Mouse (Mus musculus) stomach, postnatal 0 days (tissue): ENCODE results near the gene Rps27rt. TPM values are rescaled to one million over a fixed set of nuclear protein-coding genes. Genes with fewer than 3 reads are reported as not detected.

Experiments
- ATAC-seq: fragments of 200-750 bp; cut with Nextera tagmentation; 2 replicates; pipeline ENCODE4 v1.8.0; 2017; ENCODE audit not compliant: low FRiP score, low TSS enrichment
- DNase-seq: peaks from one replicate; pipeline ENCODE4 v3.0.0-alpha.2; 2016; ENCODE audit warnings: low spot score
- H3K27ac ChIP-seq: fragments of 300-500 bp; sonication (generic); replicated peaks from 2 replicates; pipeline ENCODE4 v1.5.1; 2014; ENCODE audit warnings: mild to moderate bottlenecking, control low read depth
- H3K27me3 ChIP-seq: fragments of 300-500 bp; sonication (generic); 2 replicates; pipeline ENCODE4 v1.6.1; 2014; ENCODE audit warnings: low read length; ENCODE audit not compliant: control insufficient read depth, insufficient read depth
- H3K36me3 ChIP-seq: fragments of 300-500 bp; sonication (generic); 2 replicates; pipeline ENCODE4 v1.6.1; 2014; ENCODE audit warnings: low read length, mixed read lengths; ENCODE audit not compliant: control insufficient read depth, insufficient read depth
- H3K4me1 ChIP-seq: fragments of 300-500 bp; sonication (generic); replicated peaks from 2 replicates; pipeline ENCODE4 v1.6.1; 2014; ENCODE audit warnings: antibody characterized with exemption; ENCODE audit not compliant: control insufficient read depth, insufficient read depth
- H3K4me2 ChIP-seq: fragments of 300-500 bp; sonication (generic); replicated peaks from 2 replicates; pipeline ENCODE4 v1.6.1; 2014; ENCODE audit warnings: low read depth, mild to moderate bottlenecking, control low read depth, moderate library complexity
- H3K4me3 ChIP-seq: fragments of 300-500 bp; sonication (generic); 2 replicates; pipeline ENCODE4 v1.5.1; 2014; ENCODE audit warnings: low read depth, low read length, control low read depth
- H3K9ac ChIP-seq: fragments of 300-500 bp; sonication (generic); 2 replicates; pipeline ENCODE4 v1.6.1; 2014; ENCODE audit warnings: mild to moderate bottlenecking, low read length, control low read depth, mixed read lengths
- H3K9me3 ChIP-seq: fragments of 300-500 bp; sonication (generic); 2 replicates; pipeline ENCODE4 v1.6.1; 2016; ENCODE audit warnings: low read length; ENCODE audit not compliant: control insufficient read depth
- CTCF ChIP-seq: IDR thresholded peaks from 2 replicates; pipeline ENCODE4 v1.5.1; 2016; ENCODE audit warnings: antibody characterized with exemption, low read depth, mild to moderate bottlenecking, moderate library complexity
- EP300 ChIP-seq: optimal IDR thresholded peaks from 2 replicates; pipeline ENCODE3; 2016; ENCODE audit warnings: antibody characterized with exemption
- WGBS: fragments of 180-500 bp; shearing (Covaris S2); extraction: QIAGEN DNeasy Blood & Tissue Kit; methylation state at CpG from one replicate; pipeline ENCODE4 v1.1.7; 2014; 5-methylcytosine and 5-hydroxymethylcytosine counted together
- polyA plus RNA-seq: library from polyadenylated mRNA; unstranded; fragments of >200 nt; fragmentation: Nextera tagmentation; extraction: Ambion mirVana; gene quantifications from 2 replicates; pipeline ENCODE4 v1.2.1, GENCODE M21; 2015

Rps27rt gene
- polyA plus RNA-seq, 1 experiment from 2014 or later: 701 TPM

DNA sequence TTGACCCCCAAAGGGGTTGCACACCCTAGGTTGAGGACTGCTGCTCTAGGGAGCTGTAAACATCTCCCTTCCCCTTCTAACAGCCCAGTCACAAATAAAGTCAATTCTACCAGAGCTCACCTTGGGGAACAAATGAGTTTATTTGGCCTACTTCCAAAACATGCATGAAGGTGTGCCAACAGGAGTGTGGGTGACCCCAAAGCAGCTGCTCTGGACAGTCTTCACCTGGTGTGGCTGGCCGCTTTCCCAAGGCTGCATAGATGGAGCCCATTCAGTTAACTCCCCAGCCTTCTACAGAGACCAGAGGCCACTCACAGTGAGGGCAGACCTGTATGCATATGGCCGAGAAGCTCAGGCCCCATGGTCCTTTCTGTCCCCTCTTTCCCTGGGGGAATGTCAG lies 38.9 kb upstream of the Rps27rt start:
- Histone ChIP-seq H3K4me2 (no peak overlapping the region), H3K9ac (no peak overlapping the region), H3K4me3 (no peak overlapping the region), H3K9me3 (no peaks in the 10 kb centered on the region), H3K36me3 (no peaks in the 10 kb centered on the region), H3K27ac (no peak overlapping the region), H3K4me1 (no peaks in the 10 kb centered on the region), H3K27me3 (no peaks in the 10 kb centered on the region)
- ATAC-seq (no peak), DNase-seq (no peak)
- 92% methylated on average over 2 of the region's 2 CpGs for WGBS
- TF ChIP-seq CTCF (no peak), EP300 (no peak)

DNA sequence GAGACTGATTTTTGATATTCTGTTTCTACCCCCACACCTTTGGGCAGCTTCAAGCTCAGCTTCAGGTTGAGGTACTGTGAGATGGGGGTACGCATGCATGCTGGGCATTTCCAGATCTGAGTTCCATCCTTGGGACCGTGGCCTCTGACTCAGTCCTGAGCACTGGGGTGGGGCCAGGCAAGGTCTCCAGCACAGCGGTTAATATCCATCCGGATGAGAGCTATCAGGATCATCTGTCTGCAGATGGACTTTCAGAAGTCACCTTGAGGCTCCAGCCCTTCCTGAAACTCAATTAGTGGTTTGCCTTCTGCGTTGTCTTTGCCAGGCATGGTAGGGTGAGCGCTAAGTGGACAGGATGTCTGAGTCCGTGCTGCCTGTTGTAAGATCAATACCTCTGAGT lies 37.6 kb upstream of the Rps27rt start:
- Histone ChIP-seq H3K4me2 (no peak overlapping the region), H3K36me3 (no peaks in the 10 kb centered on the region), H3K27me3 (no peaks in the 10 kb centered on the region), H3K27ac (no peak overlapping the region), H3K4me3 (no peak overlapping the region), H3K9ac (no peak overlapping the region), H3K9me3 (no peaks in the 10 kb centered on the region), H3K4me1 (no peaks in the 10 kb centered on the region)
- ATAC-seq (no peak), DNase-seq (no peak)
- TF ChIP-seq EP300 (no peak), CTCF (no peak)
- WGBS: 87% methylated on average over 7 of the region's 7 CpGs

DNA sequence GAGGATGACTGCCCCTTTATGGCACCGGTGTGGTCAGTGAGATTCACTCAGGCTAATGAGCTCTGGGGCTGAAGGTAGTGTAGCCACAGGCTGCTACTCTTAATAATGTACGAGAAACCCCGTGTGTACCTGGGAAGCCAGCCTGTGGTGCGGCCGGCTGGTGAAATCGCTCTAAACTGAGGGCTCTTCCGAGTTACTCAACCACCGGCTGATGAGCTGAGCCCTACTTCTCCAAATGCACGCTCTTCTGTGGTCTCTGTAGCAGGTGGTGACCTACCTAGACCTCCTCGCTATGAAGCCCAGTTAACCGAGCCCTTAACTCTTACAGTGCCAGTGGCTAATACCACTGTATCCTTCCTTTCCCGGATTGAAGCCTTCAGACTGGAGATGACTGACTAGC lies 29.8 kb upstream of the Rps27rt start:
- DNase-seq: no peak
- TF ChIP-seq CTCF (no peak), EP300 (no peak)
- H3K36me3 ChIP-seq: no peaks in the 10 kb centered on the region; the same call in 1 of the 2 replicates
- H3K4me2 ChIP-seq: no peak overlapping the region
- no peak for ATAC-seq
- H3K27me3 ChIP-seq: no peaks in the 10 kb centered on the region
- no peaks in the 10 kb centered on the region for H3K4me1 ChIP-seq
- no peaks in the 10 kb centered on the region for H3K9me3 ChIP-seq
- 56% methylated on average over 12 of the region's 12 CpGs for WGBS
- H3K9ac ChIP-seq: no peak overlapping the region
- H3K27ac ChIP-seq: no peak overlapping the region
- no peak overlapping the region for H3K4me3 ChIP-seq

DNA sequence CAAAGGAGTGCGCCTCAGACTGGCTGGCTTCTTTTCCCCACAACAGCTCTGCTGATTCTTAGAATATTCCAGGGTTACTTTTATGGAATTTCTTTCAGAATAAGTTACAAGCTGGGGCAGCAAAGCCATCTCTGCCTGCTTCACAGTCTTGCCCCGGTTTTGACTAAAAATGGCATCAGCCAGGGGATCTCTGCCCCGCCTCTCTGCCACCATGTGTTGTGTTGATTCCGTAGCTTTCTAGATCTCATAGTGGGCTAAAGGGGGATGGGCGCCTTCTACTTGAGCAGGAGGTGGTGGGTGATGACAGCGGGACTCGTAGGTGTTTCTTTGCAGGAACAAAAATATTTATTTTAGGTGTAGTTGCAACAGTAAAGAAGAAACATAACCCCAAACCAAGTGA lies 25.7 kb upstream of the Rps27rt start:
- TF ChIP-seq CTCF (no peak), EP300 (no peak)
- Histone ChIP-seq H3K36me3 (no peaks in the 10 kb centered on the region; the same call in 1 of the 2 replicates), H3K4me2 (no peak overlapping the region), H3K27ac (no peak overlapping the region), H3K9me3 (no peaks in the 10 kb centered on the region), H3K27me3 (no peaks in the 10 kb centered on the region), H3K4me3 (no peak overlapping the region), H3K4me1 (no peaks in the 10 kb centered on the region), H3K9ac (no peak overlapping the region)
- DNase-seq (no peak), ATAC-seq (no peak)
- 79% methylated on average over 7 of the region's 7 CpGs for WGBS

DNA sequence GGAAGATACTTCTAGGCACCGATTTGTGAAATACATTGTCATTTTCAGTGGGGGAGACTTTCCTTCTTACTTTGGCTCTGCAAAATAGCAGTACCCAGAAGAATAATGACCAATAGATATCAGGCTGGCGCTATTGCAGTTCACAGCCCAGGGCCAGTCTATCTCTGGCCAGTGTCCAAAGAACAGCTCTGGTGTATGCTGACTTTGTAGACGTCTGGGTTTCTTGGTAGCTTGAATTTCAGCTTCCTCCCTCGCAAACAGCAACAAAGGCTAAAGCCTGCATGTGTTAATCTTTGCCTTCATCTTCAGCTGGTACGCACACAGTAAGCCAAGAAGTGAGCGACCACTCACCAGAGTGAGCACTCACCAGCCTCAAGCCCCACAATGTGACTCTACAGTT lies 25.2 kb upstream of the Rps27rt start:
- no peaks in the 10 kb centered on the region for H3K27me3 ChIP-seq
- no peaks in the 10 kb centered on the region for H3K9me3 ChIP-seq
- TF ChIP-seq CTCF (no peak), EP300 (no peak)
- WGBS: 48% methylated on average over 6 of the region's 6 CpGs
- H3K36me3 ChIP-seq: no peaks in the 10 kb centered on the region; the same call in 1 of the 2 replicates
- H3K9ac ChIP-seq: no peak overlapping the region
- no peak overlapping the region for H3K27ac ChIP-seq
- ATAC-seq (peak; percentile 42; the same call in 1 of the 2 replicates), DNase-seq (peak; percentile 22)
- no peak overlapping the region for H3K4me3 ChIP-seq
- H3K4me2 ChIP-seq: no peak overlapping the region
- H3K4me1 ChIP-seq: no peaks in the 10 kb centered on the region

DNA sequence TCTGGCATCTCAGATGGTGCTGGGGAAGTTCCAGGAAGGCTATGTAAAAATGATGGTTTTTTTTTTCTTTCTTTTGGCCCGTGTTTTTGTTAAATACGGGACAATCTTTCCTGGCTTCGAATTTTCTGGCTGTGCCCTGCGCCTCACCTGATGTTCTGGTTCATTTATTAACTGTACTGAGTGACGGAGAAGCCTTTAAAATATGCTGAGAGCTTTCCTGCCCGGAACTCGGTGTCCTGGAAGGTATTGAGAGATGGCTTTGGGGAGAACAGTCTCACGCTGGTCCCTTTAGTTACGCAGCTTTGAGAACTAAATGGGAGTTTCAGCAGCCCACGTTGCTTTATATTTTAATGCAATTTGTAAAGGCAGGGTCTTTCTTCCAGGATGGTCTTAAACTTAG lies 22.9 kb upstream of the Rps27rt start:
- Histone ChIP-seq H3K27me3 (no peaks in the 10 kb centered on the region), H3K4me3 (no peak overlapping the region), H3K4me1 (no peaks in the 10 kb centered on the region), H3K4me2 (no peak overlapping the region), H3K36me3 (no peaks in the 10 kb centered on the region; the same call in 1 of the 2 replicates), H3K27ac (no peak overlapping the region), H3K9me3 (no peaks in the 10 kb centered on the region), H3K9ac (no peak overlapping the region)
- no peak for TF ChIP-seq CTCF
- TF ChIP-seq EP300: no peak
- 70% methylated on average over 10 of the region's 10 CpGs for WGBS
- DNase-seq (no peak), ATAC-seq (no peak)
